Mouse (Mus musculus) olfactory bulb, adult 2 months (tissue): ENCODE measurements around the gene Mettl15.

ENCODE experiments used
- CTCF ChIP-seq: fragments of 200-500 bp; IDR thresholded peaks from 2 replicates; pipeline ENCODE4 v1.5.1; 2012; ENCODE audit warnings: low read depth, mild to moderate bottlenecking, low read length, moderate library complexity; ENCODE audit not compliant: insufficient read depth
- POLR2A ChIP-seq: fragments of 200-500 bp; IDR thresholded peaks from 2 replicates; pipeline ENCODE4 v1.6.1; 2012; ENCODE audit warnings: mild to moderate bottlenecking, low read depth, low read length, moderate library complexity; ENCODE audit not compliant: insufficient read depth

DNA sequence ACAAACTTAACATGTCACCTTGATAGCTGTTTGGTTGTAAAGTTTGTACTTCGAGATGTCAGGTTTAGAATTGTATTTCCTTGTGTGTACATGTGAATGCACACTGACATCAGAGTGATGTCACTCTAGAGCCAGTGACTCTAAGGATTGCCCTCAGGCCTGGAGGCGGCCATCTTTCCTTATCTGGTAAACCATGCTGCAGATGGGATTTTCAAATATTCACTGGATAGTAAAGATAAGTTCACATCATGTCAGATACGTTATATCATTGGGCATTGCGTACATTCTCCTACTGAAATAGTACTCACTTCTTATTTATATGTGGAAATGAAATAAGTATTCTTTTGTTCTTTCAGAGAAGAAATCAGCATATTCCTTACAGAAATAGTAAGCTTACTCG, 15.7 kb upstream of the Mettl15 start:
- TF ChIP-seq POLR2A, result no peak
- TF ChIP-seq CTCF, result no peak
